Mouse (Mus musculus): ENCODE measurements around the gene Ets2.

DNA sequence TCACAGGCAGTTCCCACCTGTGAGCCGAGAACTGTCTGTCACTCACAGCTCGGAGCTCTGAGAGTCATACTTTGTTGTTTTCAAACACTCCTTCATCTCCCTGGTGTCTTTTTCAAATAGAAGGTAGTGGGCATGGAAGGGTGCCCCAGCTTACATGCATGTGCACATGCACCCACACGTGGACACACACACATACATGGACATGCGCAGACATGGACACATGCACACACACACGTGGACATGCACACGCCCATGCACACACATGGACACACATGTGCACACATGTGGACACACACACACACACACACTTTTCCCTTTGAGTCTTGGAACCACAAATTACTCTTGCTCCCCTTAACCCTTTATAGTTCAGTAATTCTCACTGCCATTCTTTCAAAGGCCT lies 8.3 kb downstream of the Ets2 start:
- TF ChIP-seq CTCF (IDR thresholded peaks at IDR 0.05; ENCODE audit: insufficient read depth, low read length): no peak
- TF ChIP-seq POLR2A (IDR thresholded peaks at IDR 0.05; ENCODE audit: borderline replicate concordance, extremely low read depth, low read depth, low read length): peak; percentile 33; the same call in 1 of the 2 replicates

Measured in lung, adult 2 months (tissue).